8 mouse cellular contexts compared by ENCODE assay signal in genomic region chr10:59702207-59703032, GRCm38 (mm10). TPM values are rescaled to one million over a fixed set of nuclear protein-coding genes. Genes with fewer than 3 reads are reported as not detected.
DNase-seq lines count a peak whose midpoint lies in the region; ATAC-seq and TF ChIP-seq lines count a peak whose summit lies in the region.

Gene Micu1 (plus strand): TSS chr10:59702477.

- no peaks in the 10 kb centered on the region for H3K36me3 ChIP-seq in embryonic facial prominence, embryonic 13.5 days
- no peaks in the 10 kb centered on the region for H3K36me3 ChIP-seq in kidney, adult 2 months (ENCODE audit: control insufficient read depth, insufficient read depth, low read length)
- H3K36me3 ChIP-seq in limb, embryonic 12.5 days = 0 out of 2 replicates have a peak, but pooled peaks cover 2% of the 10 kb centered on the region
- no peaks in the 10 kb centered on the region for H3K36me3 ChIP-seq in midbrain, embryonic 15.5 days (replicated peaks)
- no peaks in the 10 kb centered on the region for H3K36me3 ChIP-seq in spleen, adult 2 months (ENCODE audit: control insufficient read depth, insufficient read depth, low read length)

- H3K9me3 ChIP-seq in embryonic facial prominence, embryonic 13.5 days = no peaks in the 10 kb centered on the region
- no peaks in the 10 kb centered on the region for H3K9me3 ChIP-seq in limb, embryonic 12.5 days
- H3K9me3 ChIP-seq in midbrain, embryonic 15.5 days = no peaks in the 10 kb centered on the region

- H3K27ac ChIP-seq in embryonic facial prominence, embryonic 13.5 days = peak within 1 kb of the TSS; percentile 77
- peak within 1 kb of the TSS; percentile 6; the same call in 1 of the 2 replicates for H3K27ac ChIP-seq in kidney, adult 2 months (ENCODE audit: insufficient read depth, low read depth, low read length)
- peak within 1 kb of the TSS; percentile 81 for H3K27ac ChIP-seq in limb, embryonic 12.5 days
- peak within 1 kb of the TSS; percentile 77 for H3K27ac ChIP-seq in midbrain, embryonic 15.5 days
- peak within 1 kb of the TSS; percentile 28; the same call in 1 of the 2 replicates for H3K27ac ChIP-seq in spleen, adult 2 months (ENCODE audit: insufficient read depth, low read length)

- ATAC-seq in embryonic facial prominence, embryonic 13.5 days (ENCODE audit: insufficient number of reproducible peaks, insufficient read depth, low FRiP score, low TSS enrichment, low read depth) = peak; percentile 96
- ATAC-seq in limb, embryonic 12.5 days (ENCODE audit: insufficient number of reproducible peaks, insufficient read depth, low FRiP score, low TSS enrichment, low read depth) = peak; percentile 96
- ATAC-seq in midbrain, embryonic 15.5 days (replicated peaks) = peak; percentile 98

- H3K4me2 ChIP-seq in embryonic facial prominence, embryonic 13.5 days = peak within 1 kb of the TSS; percentile 63
- peak within 1 kb of the TSS; percentile 74 for H3K4me2 ChIP-seq in limb, embryonic 12.5 days
- H3K4me2 ChIP-seq in midbrain, embryonic 15.5 days = peak within 1 kb of the TSS; percentile 86

- WGBS in embryonic facial prominence, embryonic 13.5 days = under 1% methylated on average over 48 of the region's 48 CpGs
- WGBS in kidney, adult 2 months = under 1% methylated on average over 48 of the region's 48 CpGs
- under 1% methylated on average over 48 of the region's 48 CpGs for WGBS in limb, embryonic 12.5 days
- under 1% methylated on average over 42 of the region's 48 CpGs for WGBS in midbrain, embryonic 15.5 days
- WGBS in spleen, adult 2 months = 2% methylated on average over 47 of the region's 48 CpGs

- H3K4me1 ChIP-seq in embryonic facial prominence, embryonic 13.5 days = peaks cover 9% of the 10 kb centered on the region
- peaks cover 6% of the 10 kb centered on the region; the same call in 1 of the 2 replicates for H3K4me1 ChIP-seq in kidney, adult 2 months (ENCODE audit: control insufficient read depth, insufficient read depth, low read length)
- H3K4me1 ChIP-seq in limb, embryonic 12.5 days (replicated peaks) = peaks cover 7% of the 10 kb centered on the region; the same call in 1 of the 2 replicates
- H3K4me1 ChIP-seq in midbrain, embryonic 15.5 days = peaks cover 13% of the 10 kb centered on the region
- H3K4me1 ChIP-seq in spleen, adult 2 months (ENCODE audit: control insufficient read depth, insufficient read depth, insufficient read length) = peaks cover 6% of the 10 kb centered on the region

- peak; percentile 22 for TF ChIP-seq POLR2A in kidney, adult 2 months (IDR thresholded peaks at IDR 0.05; ENCODE audit: low read depth, low read length)
- peak; percentile 32; the same call in 1 of the 2 replicates for TF ChIP-seq POLR2A in spleen, adult 2 months (IDR thresholded peaks at IDR 0.05; ENCODE audit: low read depth, low read length)

- no peak for TF ChIP-seq CTCF in kidney, adult 2 months (conservative IDR thresholded peaks at IDR 0.05; ENCODE audit: insufficient read depth, insufficient read length, low read depth, low read length)
- TF ChIP-seq CTCF in spleen, adult 2 months (IDR thresholded peaks at IDR 0.05; ENCODE audit: extremely low read depth, insufficient read depth, insufficient read length, insufficient replicate concordance) = no peak

- DNase-seq in 3134 (ENCODE audit: extremely low read depth, insufficient read length, low spot score) = peak; percentile 96
- peak; percentile 96 to 97 for DNase-seq in adrenal gland, postnatal 36 days
- DNase-seq in heart, adult 18-20 months = peak; percentile 97
- DNase-seq in kidney, adult 2 months = peak; percentile 97
- DNase-seq in spleen, adult 2 months (ENCODE audit: low read depth in 1 of 2, low spot score in 2 of 2) = peak; percentile 89 to 93

- peak within 1 kb of the TSS; percentile 86 for H3K9ac ChIP-seq in embryonic facial prominence, embryonic 13.5 days
- peak within 1 kb of the TSS; percentile 76 for H3K9ac ChIP-seq in limb, embryonic 12.5 days (replicated peaks)
- H3K9ac ChIP-seq in midbrain, embryonic 15.5 days = peak within 1 kb of the TSS; percentile 60

- H3K4me3 ChIP-seq in embryonic facial prominence, embryonic 13.5 days = peak within 1 kb of the TSS; percentile 74
- peak within 1 kb of the TSS; percentile 70 for H3K4me3 ChIP-seq in kidney, adult 2 months (ENCODE audit: insufficient read depth, low read depth, low read length)
- H3K4me3 ChIP-seq in limb, embryonic 12.5 days (replicated peaks) = peak within 1 kb of the TSS; percentile 67
- peak within 1 kb of the TSS; percentile 52 for H3K4me3 ChIP-seq in midbrain, embryonic 15.5 days
- H3K4me3 ChIP-seq in spleen, adult 2 months (ENCODE audit: extremely low read depth, insufficient read depth, insufficient read length) = peak within 1 kb of the TSS; percentile 65

- no peaks in the 10 kb centered on the region for H3K27me3 ChIP-seq in embryonic facial prominence, embryonic 13.5 days
- H3K27me3 ChIP-seq in kidney, adult 2 months (replicated peaks; ENCODE audit: control insufficient read depth, insufficient read depth, low read length) = no peaks in the 10 kb centered on the region
- no peaks in the 10 kb centered on the region for H3K27me3 ChIP-seq in limb, embryonic 12.5 days
- H3K27me3 ChIP-seq in midbrain, embryonic 15.5 days (replicated peaks) = no peaks in the 10 kb centered on the region
- no peaks in the 10 kb centered on the region for H3K27me3 ChIP-seq in spleen, adult 2 months (ENCODE audit: control insufficient read depth, insufficient read depth, low read length)

RNA-seq across cellular contexts. Expression of gene Micu1, which starts in this region (rescaled TPM):
- 10 to 100 TPM; 62.4 to 70.4 TPM for total RNA-seq in adrenal gland, postnatal 36 days (2021)
- 69.0 and 73.1 TPM in 2 replicates for polyA plus RNA-seq in embryonic facial prominence, embryonic 13.5 days (2015; fragmentation: Nextera tagmentation; extraction: Ambion mirVana)
- 10 to 100 TPM; 24.3 to 25.8 TPM for total RNA-seq in heart, adult 18-20 months (2021)
- polyA plus RNA-seq in kidney, adult 2 months (2012; rRNA removed) = 59.0 and 61.2 TPM in 2 replicates
- polyA plus RNA-seq in limb, embryonic 12.5 days (2016; fragmentation: Nextera tagmentation; extraction: Ambion mirVana) = 74.9 and 80.5 TPM in 2 replicates
- 75.1 and 76.3 TPM in 2 replicates for polyA plus RNA-seq in midbrain, embryonic 15.5 days (2015; fragmentation: Nextera tagmentation; extraction: Ambion mirVana)
- polyA plus RNA-seq in spleen, adult 2 months (2012; rRNA removed) = 21.9 and 24.3 TPM in 2 replicates

Comparison
In these comparisons a context has a peak if more than half of its experiments do, and no peak if none do; other contexts are left out.
1. Peak in every context shown above with its lines: DNase-seq, ATAC-seq, H3K4me3 ChIP-seq and H3K27ac ChIP-seq.
2. H3K27ac ChIP-seq: peak in every context shown above with its lines; median percentile 81 in limb, embryonic 12.5 days; 77 in embryonic facial prominence, embryonic 13.5 days; 77 in midbrain, embryonic 15.5 days; 28 in spleen, adult 2 months; 6 in kidney, adult 2 months.